Mouse (Mus musculus) fibroblast of lung, adult 2 months (primary cell): ENCODE measurements around the gene Caprin1.

Source experiments
- DNase-seq: peaks from one replicate; pipeline ENCODE4 v3.0.0-alpha.2; 2011; ENCODE audit warnings: low read depth

The Caprin1 gene

DNA sequence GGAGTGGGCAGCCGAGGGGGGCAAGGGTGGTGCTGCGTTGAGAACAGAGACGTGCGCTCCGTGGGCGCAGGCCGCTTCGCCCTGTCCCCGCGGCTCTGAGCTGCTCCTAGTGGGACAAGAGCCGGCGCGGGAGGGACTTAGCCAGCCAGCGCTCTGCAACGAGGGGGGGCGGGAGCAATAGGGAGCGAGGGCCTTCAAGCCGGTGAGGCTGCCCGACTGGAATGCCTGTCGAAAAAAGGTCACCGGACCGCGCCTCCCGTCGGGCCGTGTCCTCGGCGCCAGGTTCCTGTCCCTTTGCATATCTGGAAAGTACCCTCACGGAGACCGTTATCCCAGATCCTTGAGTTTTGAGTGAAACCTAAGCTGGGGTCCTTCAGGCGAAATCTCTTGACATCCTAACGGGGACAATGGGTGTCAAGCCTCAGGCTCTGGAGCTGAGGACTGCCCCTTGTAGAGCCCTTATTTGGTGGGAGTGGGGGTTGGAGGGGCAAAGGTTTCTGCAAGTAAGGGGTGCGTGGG is at the start of gene Caprin1:
Gene Caprin1, minus strand, starts transcription at position 159 of the 519 bp plus-strand sequence.
- DNase-seq: peak; percentile 88

- DNase-seq: no peak
These were observed 49.4 kb upstream of the Caprin1 start for GRCm38 (mm10) chr2:103846875-103847274.

- DNase-seq: no peak
These were observed 48.8 kb upstream of the Caprin1 start for GRCm38 (mm10) chr2:103846271-103846670.

DNA sequence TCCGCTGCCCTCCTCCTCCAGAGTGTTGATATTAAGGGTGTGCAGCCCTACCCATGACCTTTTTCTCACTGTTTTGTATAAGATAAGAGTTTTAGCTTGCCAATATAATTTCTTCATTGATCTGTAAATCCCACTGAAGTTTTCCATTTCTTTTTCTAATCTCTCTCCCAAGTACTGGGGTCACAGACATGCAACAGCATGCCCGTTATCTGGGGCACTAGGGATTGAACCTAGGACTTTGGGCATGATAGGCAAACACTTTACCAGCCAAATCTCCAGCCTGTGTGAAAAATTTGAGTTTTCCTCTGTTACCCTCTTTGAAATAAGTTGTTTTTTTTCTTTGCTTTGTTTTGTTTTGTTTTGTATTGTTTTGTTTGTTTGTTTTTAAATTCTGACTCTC is 46.6 kb upstream of the Caprin1 start:
- DNase-seq: no peak

DNA sequence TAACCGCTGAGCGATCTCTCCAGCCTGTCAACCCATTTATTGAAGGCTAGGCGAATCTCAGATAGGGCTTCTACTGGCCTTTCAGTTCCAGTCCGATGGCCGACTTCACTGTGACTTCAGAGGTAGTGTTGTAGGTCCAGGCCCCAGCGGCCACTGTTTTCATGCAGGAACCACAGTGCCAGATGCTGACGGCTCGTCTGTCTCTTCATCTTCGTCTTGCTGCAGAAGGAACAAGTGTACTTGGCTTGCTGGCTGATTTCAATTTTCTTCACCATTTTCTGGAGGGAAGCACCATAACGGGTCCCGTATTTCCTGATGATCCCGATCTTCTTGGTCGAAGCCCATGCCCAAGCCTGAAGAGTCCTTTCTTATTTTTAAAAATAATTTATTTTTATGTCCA is 45.9 kb upstream of the Caprin1 start:
- DNase-seq: no peak

DNA sequence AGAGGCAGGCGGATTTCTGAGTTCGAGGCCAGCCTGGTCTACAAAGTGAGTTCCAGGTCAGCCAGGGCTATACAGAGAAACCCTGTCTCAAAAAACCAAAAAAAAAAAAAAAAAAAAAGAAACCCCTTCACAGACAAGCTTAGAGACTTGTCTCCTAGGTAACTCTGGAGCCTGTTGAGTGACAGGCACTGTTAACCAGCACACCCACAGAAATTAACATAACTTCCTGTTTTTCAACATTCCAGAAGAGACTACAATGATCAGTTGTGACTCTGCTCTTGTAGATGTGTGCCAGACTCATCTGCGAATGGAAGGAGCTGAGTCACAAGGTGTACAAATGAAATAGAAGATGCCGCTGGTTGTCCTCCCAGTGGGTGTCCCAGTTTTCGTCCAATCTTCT is 44.9 kb upstream of the Caprin1 start:
- no peak for DNase-seq

GRCm38 (mm10) chr2:103838483-103838882 is 41.0 kb upstream of the Caprin1 start:
- no peak for DNase-seq

- no peak for DNase-seq
These were observed 39.7 kb upstream of the Caprin1 start for GRCm38 (mm10) chr2:103837166-103837565.

DNA sequence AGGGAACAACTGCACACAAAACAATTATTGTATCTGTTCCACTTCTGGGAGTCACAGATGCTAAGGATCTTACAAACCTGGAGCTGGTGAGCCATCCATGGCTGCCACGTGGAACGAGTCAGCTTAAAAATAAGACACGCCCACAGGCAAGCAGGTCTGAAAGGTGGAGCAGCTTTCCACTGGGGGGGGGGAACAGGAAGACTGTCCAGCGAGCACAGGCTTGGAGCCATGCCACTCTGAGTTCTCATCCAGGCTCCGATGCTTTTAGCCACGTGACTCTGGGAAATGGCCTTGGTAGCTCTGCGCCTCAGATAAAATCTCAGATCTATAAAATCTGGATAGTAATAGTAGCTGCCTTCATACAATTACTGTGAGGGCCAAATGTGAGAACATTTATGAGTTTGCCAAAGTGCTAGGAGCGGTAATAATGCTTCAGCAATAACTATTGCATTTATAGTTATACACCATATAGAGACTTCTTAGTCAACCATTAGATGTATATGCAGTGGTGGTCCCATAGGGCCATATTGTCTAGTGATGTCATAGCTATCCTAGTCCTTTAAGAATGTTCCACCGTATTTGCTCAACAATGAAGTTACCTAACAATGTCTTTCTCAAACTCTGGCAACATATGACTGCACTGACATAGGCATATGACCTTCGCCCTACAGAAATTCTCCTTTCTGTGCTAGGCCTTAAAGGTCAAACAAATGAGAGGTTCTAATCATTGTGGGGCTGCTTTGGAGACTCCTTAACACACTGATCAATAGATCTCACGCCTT is 38.4 kb upstream of the Caprin1 start:
- DNase-seq: no peak

GRCm38 (mm10) chr2:103833816-103834445 is 36.5 kb upstream of the Caprin1 start:
- no peak for DNase-seq

DNA sequence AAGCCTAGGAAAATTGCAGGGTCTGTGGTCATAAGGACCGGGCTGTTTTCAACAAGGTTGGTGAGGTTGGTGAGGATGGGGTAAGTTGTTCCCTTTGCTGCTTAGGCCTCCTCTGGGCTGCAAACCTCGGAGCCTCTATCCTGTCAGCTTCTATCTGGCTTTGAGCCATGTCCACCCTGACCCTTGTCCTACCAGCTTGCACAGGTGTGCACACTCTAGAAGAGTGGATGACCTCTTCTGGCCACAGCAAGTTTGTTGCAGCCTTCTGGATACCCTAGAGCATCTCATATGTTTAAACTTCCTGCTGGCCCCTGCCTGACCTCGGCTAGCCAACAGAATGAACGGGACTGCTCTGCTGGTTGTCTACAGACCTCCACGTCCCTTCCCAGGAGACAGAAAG is 35.5 kb upstream of the Caprin1 start:
- DNase-seq: no peak

DNA sequence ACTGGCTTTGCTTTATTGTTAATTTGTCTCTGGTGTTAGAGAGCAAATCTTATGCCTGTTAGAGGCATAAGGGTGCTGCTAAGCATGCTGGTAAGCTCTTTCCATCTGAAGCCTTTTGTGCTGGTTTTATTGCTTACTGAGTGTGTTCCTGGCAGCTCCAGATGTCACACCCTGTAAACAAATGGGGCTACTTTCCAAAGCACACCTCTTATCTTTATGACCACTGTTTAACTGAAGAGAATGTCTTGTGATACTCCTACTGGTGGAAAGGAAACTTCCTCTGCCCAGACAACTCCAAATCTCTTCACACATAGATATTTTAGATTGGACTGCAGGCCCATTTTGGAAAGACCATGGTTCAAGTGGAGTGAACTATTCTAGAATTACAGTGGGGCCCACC is 31.5 kb upstream of the Caprin1 start:
- DNase-seq: no peak

DNA sequence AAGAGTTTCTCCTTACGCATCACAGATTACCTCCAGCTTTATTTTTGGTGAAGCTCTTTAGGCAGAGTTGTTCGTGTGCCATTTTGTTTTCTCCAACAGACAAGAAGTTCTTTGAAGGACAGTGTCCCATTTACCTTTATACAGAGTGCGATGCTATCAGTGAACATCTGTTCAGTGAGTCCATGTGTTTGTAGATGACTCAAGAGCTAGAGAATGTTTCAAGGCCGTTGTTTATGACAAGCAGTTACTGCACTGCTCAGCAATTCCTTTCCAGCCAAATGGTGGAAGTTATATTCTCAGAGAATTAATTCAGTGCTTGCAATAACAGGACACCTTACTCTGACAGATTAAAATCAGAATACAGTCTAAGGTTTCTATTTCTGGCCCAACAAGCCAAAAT is 27.5 kb upstream of the Caprin1 start:
- DNase-seq: no peak

- no peak for DNase-seq
These were observed 25.1 kb upstream of the Caprin1 start for GRCm38 (mm10) chr2:103822560-103822959.

DNA sequence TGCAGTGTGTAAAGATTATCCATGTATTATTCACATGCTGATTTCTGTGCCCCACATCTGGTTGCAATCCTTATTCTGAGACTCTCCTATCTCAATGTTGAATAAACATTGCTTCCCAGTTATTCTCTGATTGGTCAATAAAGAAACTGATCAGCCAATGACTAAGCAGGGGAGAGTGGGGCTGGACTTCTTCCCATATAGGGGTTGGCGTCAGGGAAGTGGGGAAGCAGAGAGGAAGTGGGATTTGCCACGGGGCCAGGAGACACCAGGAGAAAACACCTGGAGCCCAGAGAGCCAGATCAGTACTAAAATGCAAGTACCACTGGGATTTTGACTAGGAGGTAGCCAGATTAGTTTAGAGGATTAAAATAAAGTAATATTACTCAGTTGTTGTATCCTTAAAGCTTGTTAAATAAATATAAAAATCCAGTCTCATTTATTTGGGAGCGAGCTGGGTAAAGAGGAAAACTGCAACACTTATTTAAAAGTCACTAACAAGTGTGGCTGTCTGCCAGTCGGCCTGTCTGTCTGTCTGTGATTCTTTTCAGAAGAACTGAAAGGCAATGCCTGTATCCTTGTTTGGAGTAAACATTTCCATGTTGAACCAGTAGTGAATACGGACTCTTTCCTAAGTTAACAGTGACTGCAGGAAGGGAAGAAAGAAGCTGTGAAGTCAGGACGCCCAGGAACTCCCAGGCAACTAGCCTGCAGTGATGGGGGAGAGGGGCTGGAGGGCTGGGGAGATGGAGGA is 19.9 kb upstream of the Caprin1 start:
- DNase-seq: peak; percentile 65

- no peak for DNase-seq
These were observed 18.5 kb upstream of the Caprin1 start for GRCm38 (mm10) chr2:103815976-103816375.

DNA sequence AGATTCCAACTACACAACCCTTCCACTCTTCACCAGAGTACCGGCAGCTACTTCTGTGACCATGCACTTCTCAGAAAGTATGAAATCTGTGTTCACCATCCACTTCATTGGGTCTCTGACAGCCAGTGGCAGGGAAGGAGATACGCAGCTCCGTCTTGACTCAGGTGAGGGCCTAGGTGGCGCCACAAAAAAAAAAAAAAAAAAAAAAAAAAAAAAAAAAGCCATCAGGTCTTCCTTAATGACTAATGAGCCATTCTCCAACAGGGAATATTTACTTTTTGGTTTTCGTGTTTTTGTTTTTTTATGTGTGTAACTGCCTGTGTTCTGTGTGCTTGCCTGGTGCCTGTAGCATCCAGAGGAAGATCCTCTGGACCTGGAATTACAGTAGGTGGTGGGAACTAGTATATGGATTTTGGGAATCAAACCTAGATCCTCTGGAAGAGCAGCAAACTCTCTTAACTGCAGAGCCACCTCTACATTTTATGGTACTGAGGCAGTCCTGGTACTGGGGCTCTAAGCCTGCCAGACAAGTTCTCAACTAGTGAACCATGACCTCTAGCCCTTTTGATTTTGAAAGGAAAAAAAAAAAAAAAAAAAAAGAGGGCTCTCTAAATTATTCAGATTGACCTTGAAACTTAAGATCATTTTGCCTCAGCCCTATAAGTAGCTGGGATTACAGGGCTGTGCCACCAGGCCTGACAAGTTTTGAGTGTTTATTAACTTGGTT is 14.2 kb upstream of the Caprin1 start:
- no peak for DNase-seq

GRCm38 (mm10) chr2:103810412-103810811 is 13.0 kb upstream of the Caprin1 start:
- DNase-seq: no peak

DNA sequence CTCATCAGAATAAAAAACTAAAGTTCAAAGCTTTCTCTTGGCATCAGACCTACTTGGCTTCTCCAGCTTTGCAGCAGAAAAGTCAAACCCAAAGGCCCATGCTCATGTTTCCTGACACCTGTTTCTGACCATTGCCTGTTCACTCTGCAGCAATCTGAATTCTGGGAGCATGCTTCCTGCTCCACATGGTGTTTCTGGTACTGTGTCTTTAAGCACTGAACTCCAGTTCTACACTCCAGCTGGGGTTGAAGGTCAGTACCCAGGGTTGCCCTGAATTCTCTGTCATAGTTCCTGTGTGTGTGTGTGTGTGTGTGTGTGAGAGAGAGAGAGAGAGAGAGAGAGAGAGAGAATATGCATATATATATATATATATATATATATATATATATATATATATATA is 11.0 kb upstream of the Caprin1 start:
- DNase-seq: no peak

GRCm38 (mm10) chr2:103803770-103804530 is 6.5 kb upstream of the Caprin1 start:
- no peak for DNase-seq

DNA sequence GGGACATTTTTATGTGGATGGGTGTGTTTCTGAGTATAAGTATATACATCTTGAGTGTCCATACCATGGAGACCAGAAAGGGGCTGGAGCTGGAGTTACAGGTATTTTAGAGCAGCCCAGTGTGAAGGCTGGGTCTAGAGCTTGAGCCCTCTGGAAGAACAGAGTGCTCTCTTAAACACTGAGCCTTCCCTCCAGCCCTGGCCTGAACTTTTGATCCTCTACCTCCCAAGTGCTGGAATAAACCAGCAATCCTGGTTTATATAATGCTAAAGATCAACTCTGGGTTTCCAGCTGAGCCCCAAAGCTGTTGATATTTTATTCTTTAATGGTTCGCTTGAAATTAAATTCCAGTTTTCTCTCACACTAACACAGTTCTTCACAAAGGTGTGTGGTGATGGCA is 5.0 kb upstream of the Caprin1 start:
- no peak for DNase-seq
